Mouse (Mus musculus) lung, postnatal 14 days (tissue): ENCODE measurements at regions not wholly inside any gene's neighbourhood (a gene's known extent, or its start where the extent isn't known, plus 50 kb on each side); places are given as distances from the start of the nearest gene placed in this dataset.
"Not testable (repeated sequence)": the region's sequence is repeated elsewhere in the genome, so short reads cannot be mapped to it uniquely, and the experiment has no call there.

Experiments used
- DNase-seq: peaks from one replicate; pipeline ENCODE4 v3.0.0; 2021

- no peak for DNase-seq
Observed at GRCm38 (mm10) chr5:101496924-101497697, 167.7 kb downstream of the Nkx6-1 start.

- DNase-seq = no peak
Observed at GRCm38 (mm10) chr5:101496161-101496560, 168.6 kb downstream of the Nkx6-1 start.

- no peak for DNase-seq
Observed at GRCm38 (mm10) chr5:101445792-101446191, 219.0 kb downstream of the Nkx6-1 start.

GRCm38 (mm10) chr5:101441782-101442181 is 223.0 kb downstream of the Nkx6-1 start:
- peak; percentile 8 for DNase-seq

GRCm38 (mm10) chr5:101437666-101438299 is 227.0 kb downstream of the Nkx6-1 start:
- DNase-seq = peak; percentile 4

GRCm38 (mm10) chr5:101426067-101426771 is 238.6 kb downstream of the Nkx6-1 start:
- DNase-seq = no peak

- no peak for DNase-seq
Observed at GRCm38 (mm10) chr5:101384316-101384715, 280.5 kb downstream of the Nkx6-1 start.

GRCm38 (mm10) chr5:101381361-101381760 is 283.4 kb downstream of the Nkx6-1 start:
- no peak for DNase-seq

GRCm38 (mm10) chr5:101376657-101377056 is 288.1 kb downstream of the Nkx6-1 start:
- DNase-seq = no peak

GRCm38 (mm10) chr5:101374129-101374528 is 290.7 kb downstream of the Nkx6-1 start:
- no peak for DNase-seq

GRCm38 (mm10) chr5:101372204-101372603 is 292.6 kb downstream of the Nkx6-1 start:
- DNase-seq = no peak

- DNase-seq = peak; percentile 47
Observed at GRCm38 (mm10) chr5:101365364-101365763, 299.4 kb downstream of the Nkx6-1 start.

GRCm38 (mm10) chr5:101359986-101360385 is 304.8 kb downstream of the Nkx6-1 start:
- no peak for DNase-seq

GRCm38 (mm10) chr5:101345406-101345805 is 319.4 kb downstream of the Nkx6-1 start:
- DNase-seq = no peak

GRCm38 (mm10) chr5:101336361-101336760 is 328.4 kb downstream of the Nkx6-1 start:
- DNase-seq = not testable (repeated sequence)

GRCm38 (mm10) chr5:101331825-101332224 is 333.0 kb downstream of the Nkx6-1 start:
- no peak for DNase-seq

GRCm38 (mm10) chr5:101326122-101326521 is 338.7 kb downstream of the Nkx6-1 start:
- DNase-seq = no peak

GRCm38 (mm10) chr5:101323041-101323950 is 341.5 kb downstream of the Nkx6-1 start:
- DNase-seq = no peak

- DNase-seq = no peak
Observed at GRCm38 (mm10) chr5:101299986-101300385, 364.8 kb downstream of the Nkx6-1 start.

GRCm38 (mm10) chr5:101298411-101298810 is 366.4 kb downstream of the Nkx6-1 start:
- no peak for DNase-seq

GRCm38 (mm10) chr5:101297511-101298102 is 367.2 kb downstream of the Nkx6-1 start:
- no peak for DNase-seq

GRCm38 (mm10) chr5:101295941-101296340 is 368.9 kb downstream of the Nkx6-1 start:
- no peak for DNase-seq
